Mouse (Mus musculus) olfactory bulb, adult 2 months (tissue): ENCODE data around the gene Pnpla6. TPM values are rescaled to one million over a fixed set of nuclear protein-coding genes. Genes with fewer than 3 reads are reported as not detected.

Experiments
- H3K27ac ChIP-seq: fragments of 200-500 bp; 2 replicates; pipeline ENCODE4 v1.5.1; 2012; ENCODE audit warnings: low read depth, low read length; ENCODE audit not compliant: insufficient read depth
- H3K4me1 ChIP-seq: fragments of 200-500 bp; 2 replicates; pipeline ENCODE4 v1.6.1; 2012; ENCODE audit warnings: low read length; ENCODE audit not compliant: control insufficient read depth, insufficient read depth
- H3K4me3 ChIP-seq: fragments of 200-500 bp; 2 replicates; pipeline ENCODE4 v1.5.1; 2012; ENCODE audit warnings: mild to moderate bottlenecking, low read depth, low read length, moderate library complexity; ENCODE audit not compliant: insufficient read depth
- CTCF ChIP-seq: fragments of 200-500 bp; IDR thresholded peaks from 2 replicates; pipeline ENCODE4 v1.5.1; 2012; ENCODE audit warnings: low read depth, mild to moderate bottlenecking, low read length, moderate library complexity; ENCODE audit not compliant: insufficient read depth
- POLR2A ChIP-seq: fragments of 200-500 bp; IDR thresholded peaks from 2 replicates; pipeline ENCODE4 v1.6.1; 2012; ENCODE audit warnings: mild to moderate bottlenecking, low read depth, low read length, moderate library complexity; ENCODE audit not compliant: insufficient read depth
- WGBS: fragments of 180-500 bp; shearing (Covaris S2); methylation state at CpG from one replicate; pipeline ENCODE4 v1.1.7; 2018; 5-methylcytosine and 5-hydroxymethylcytosine counted together
- polyA plus RNA-seq: library from polyadenylated mRNA; stranded (reverse); fragments of >200 nt; gene quantifications from 2 replicates; pipeline ENCODE4 v1.2.4, GENCODE M21; 2012; ENCODE audit warnings: low replicate concordance; ENCODE audit not compliant: missing spikeins, insufficient read depth, insufficient read length

Gene Pnpla6
- polyA plus RNA-seq, 1 experiment = not detected

DNA sequence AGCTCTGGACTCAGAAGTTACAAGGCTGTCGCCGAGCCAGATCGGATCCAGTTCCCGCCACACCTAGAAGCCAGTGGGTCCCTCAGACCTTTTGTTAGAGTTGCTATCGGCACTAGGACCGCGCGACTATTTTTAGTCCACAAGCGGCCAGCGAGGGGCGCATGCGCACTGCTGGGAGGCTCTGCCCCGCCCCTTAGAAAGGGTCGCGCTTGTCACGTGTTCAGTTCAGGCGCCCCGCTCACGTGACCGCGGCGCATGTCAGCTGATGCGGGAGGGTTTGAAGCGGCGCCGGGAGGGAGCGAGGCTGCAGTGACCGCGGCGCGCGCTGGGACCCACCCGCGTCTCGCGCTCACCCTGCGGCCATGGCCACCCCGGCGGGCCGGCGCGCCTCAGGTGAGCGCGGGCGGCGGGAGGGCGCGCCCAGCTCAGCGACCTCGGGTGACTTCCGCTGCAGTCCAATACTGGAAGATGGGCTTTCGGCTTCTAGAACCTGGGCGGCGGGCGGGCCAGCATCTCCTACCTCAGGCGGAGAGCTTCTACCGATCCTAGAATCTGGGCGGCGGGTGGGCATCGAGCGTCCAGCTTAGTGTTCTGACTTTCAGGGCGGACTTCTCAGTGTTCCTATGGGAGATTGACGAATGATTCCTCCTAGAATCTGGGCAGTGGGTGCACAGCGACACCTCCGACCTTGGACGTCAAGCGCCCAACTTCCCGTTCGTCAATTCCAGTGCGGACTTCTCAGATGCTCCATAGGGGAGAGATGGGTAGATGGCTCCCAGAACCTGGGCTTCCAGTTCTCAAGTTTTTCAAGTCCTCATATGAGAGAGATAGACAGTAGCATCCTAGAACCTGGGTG lies 14.7 kb upstream of the Pnpla6 start, which contains the start of gene Mcoln1:
Mcoln1 (plus strand) TSS at position 223 of the 856 bp plus-strand sequence.
- Histone ChIP-seq H3K4me1 (peaks cover 8% of the 10 kb centered on the region; the same call in 1 of the 2 replicates), H3K4me3 (peak within 1 kb of the TSS; percentile 98), H3K27ac (peak within 1 kb of the TSS; percentile 89)
- WGBS = under 1% methylated on average over 70 of the region's 70 CpGs
- TF ChIP-seq POLR2A (peak; percentile 93), CTCF (no peak)

DNA sequence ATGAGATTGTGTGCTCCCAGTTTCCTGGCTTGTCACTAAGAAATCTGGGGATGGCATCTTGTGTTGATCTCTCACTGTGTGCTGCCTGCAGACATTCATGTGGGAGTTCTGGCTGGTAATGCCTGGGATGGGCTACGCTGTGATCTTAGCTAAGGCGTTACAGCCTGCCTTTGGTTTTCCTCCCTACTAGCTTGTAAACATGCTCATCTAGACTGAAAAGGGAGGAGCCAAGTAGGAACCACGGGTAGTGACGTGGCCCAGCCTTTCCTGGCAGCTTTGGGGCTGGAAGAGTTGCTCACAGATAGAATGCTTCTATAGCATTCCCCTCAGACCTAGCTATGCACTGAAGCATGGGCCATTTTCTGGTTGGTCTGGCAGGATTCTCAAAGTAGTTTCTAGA lies 13.0 kb upstream of the Pnpla6 start:
- Histone ChIP-seq H3K4me3 (no peak overlapping the region), H3K4me1 (no peaks in the 10 kb centered on the region), H3K27ac (no peak overlapping the region)
- TF ChIP-seq CTCF (no peak), POLR2A (no peak)
- 40% methylated on average over 4 of the region's 4 CpGs for WGBS

DNA sequence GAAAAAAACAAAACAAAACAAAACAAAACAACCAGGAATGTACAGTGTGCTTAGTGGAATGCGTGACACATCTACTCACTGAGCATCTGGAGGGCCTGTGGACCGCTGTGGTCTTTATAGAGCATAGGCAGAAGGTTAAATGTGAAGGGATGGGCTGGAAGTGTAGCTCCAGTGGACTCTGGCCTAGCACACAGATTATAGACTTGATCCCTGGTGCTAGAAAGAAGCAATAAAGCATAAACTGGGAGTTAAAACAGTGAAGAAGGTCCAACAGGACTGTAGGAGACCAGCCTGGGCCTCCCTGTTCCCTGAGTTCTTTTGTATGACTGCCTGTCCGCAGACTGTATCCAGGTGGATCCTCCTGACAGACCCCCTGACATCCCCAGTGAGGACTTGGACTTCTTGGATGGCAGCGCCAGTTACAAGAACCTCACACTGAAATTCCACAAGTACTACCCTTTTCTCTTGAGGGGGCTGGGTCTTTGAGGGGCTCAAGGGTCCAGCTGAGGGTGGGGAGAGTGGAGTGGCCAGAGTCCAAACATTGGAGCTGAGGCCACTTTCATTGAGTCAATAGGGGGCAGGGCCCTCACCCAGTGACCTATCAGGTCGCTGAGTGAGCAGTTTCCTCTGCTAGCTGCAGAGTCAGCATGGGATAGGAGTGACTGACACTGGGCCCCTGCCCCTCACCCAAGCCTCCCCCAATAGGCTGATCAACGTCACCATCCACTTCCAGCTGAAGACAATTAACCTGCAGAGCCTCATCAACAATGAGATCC lies 7.0 kb upstream of the Pnpla6 start:
- TF ChIP-seq POLR2A = no peak
- TF ChIP-seq CTCF = no peak
- 88% methylated on average over 6 of the region's 6 CpGs for WGBS
- H3K27ac ChIP-seq = no peak overlapping the region
- H3K4me3 ChIP-seq = no peak overlapping the region
- H3K4me1 ChIP-seq = no peaks in the 10 kb centered on the region

DNA sequence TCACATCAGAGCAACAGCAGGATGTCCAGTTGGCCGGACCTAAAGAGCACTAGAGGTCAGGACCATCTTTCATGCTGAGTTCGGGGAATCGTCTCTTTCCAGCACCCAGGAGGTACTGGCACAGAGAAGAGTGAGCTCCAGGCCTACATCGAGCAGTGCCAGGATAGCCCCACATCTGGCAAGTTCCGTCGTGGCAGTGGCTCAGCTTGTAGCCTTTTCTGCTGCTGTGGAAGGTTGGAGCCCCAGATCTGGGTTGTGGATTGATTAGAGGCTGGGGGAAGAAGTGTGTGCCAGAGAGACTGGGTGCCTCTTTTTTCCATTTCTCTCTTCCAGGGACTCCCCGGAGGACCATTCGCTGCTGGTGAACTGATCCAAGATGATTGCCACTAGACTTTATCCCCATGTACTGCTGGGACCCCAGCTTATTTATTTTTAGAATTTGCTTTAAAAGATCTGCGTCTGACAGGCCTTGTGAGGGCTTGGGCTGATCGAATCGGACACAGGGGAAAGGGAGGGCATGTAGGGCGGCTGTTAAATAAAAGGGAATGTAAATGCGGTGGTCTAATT lies 420 bp upstream of the Pnpla6 start:
- Histone ChIP-seq H3K4me1 (peaks cover 8% of the 10 kb centered on the region), H3K4me3 (peak overlapping the region; percentile 70), H3K27ac (peak overlapping the region; percentile 27; the same call in 1 of the 2 replicates)
- TF ChIP-seq POLR2A (no peak), CTCF (no peak)
- WGBS = 24% methylated on average over 13 of the region's 13 CpGs

- under 1% methylated on average over 25 of the region's 25 CpGs for WGBS
- TF ChIP-seq POLR2A (no peak), CTCF (no peak)
- peak overlapping the region; percentile 37; the same call in 1 of the 2 replicates for H3K27ac ChIP-seq
- H3K4me3 ChIP-seq = peak overlapping the region; percentile 70
- peaks cover 8% of the 10 kb centered on the region for H3K4me1 ChIP-seq
These were observed 710 bp downstream of the Pnpla6 start for GRCm38 (mm10) chr8:3515771-3516417.

DNA sequence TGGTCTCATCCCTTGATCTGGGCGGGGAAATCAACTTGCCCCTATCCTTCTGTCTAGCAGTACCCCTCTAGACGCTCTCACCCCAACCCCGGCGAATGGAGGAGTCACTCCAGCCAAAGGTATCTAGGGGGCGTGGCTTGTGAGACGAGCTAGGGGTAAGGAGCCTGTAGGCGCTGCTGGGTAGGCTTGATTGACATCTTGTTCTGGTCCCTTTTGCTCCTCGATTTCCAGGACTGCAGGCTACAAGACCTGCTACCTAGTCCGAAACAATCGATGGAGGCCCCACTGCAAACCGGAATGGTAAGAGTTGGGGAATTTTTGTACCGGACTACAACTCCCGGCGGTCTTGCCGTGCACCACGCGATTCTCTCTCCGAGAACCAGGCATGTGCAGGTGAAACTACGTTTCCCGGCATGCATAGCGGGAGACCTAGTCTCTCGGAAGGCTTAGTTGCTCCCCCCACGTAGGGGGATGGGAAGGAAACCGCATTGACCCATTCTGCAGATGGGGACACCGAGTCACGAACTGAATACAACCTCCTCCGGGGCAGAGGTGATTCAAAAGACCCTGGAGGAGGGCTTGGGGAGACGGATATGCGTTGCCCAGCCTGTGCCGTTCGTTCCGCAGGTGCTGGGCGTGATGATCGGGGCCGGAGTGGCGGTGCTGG lies 1.4 kb downstream of the Pnpla6 start:
- Histone ChIP-seq H3K27ac (peak overlapping the region; percentile 53), H3K4me1 (peaks cover 8% of the 10 kb centered on the region), H3K4me3 (peak overlapping the region; percentile 70)
- WGBS = under 1% methylated on average over 36 of the region's 36 CpGs
- TF ChIP-seq CTCF (no peak; the same call in 1 of the 2 replicates), POLR2A (peak; percentile 41)

- peak overlapping the region; percentile 53; the same call in 1 of the 2 replicates for H3K27ac ChIP-seq
- TF ChIP-seq CTCF (no peak), POLR2A (no peak)
These were observed 1.9 kb downstream of the Pnpla6 start for GRCm38 (mm10) chr8:3517117-3517495.

GRCm38 (mm10) chr8:3522007-3522697 lies 7.0 kb downstream of the Pnpla6 start:
- no peak for TF ChIP-seq CTCF
- TF ChIP-seq POLR2A = no peak
- H3K4me1 ChIP-seq = peaks cover 2% of the 10 kb centered on the region; the same call in 1 of the 2 replicates
- WGBS = 92% methylated on average over 13 of the region's 13 CpGs

More at GRCm38 (mm10) chr8:3517117-3517495, 1.9 kb downstream of the Pnpla6 start:
- WGBS = 6% methylated on average over 16 of the region's 16 CpGs
- Histone ChIP-seq H3K4me3 (peak overlapping the region; percentile 70), H3K4me1 (peaks cover 8% of the 10 kb centered on the region)

More at GRCm38 (mm10) chr8:3522007-3522697, 7.0 kb downstream of the Pnpla6 start:
- no peak overlapping the region for H3K4me3 ChIP-seq
- H3K27ac ChIP-seq = no peak overlapping the region
